ENCODE assay signal across 35 mouse cellular contexts in genomic region chr2:131766500-131766899, GRCm38 (mm10).
"Had no signal": no experiment of that assay in that cellular context is flagged by ENCODE, and none has a peak within 500 bp of the region (broad histone marks: within the 10 kb centered on the region; RNA-seq: fewer than 3 reads in every experiment).

No protein-coding gene starts in this region.

- H3K9me3 ChIP-seq: heart, embryonic 10.5 days; heart, embryonic 12.5 days; heart, embryonic 13.5 days; heart, embryonic 15.5 days; hindbrain, embryonic 10.5 days; hindbrain, embryonic 12.5 days; hindbrain, embryonic 13.5 days; hindbrain, embryonic 15.5 days; intestine, embryonic 15.5 days; kidney, embryonic 15.5 days had no signal

- H3K27ac ChIP-seq: heart, embryonic 10.5 days; heart, embryonic 13.5 days; heart, embryonic 15.5 days; hindbrain, embryonic 10.5 days; hindbrain, embryonic 12.5 days; hindbrain, embryonic 13.5 days; hindbrain, embryonic 14.5 days; hindbrain, embryonic 15.5 days; hindbrain, postnatal 0 days; intestine, embryonic 15.5 days; kidney, embryonic 15.5 days; kidney, postnatal 0 days; layer of hippocampus, adult 2 months had no signal

- ATAC-seq: hindbrain, embryonic 16.5 days; hindbrain, postnatal 0 days; inflammation-experienced regulatory T-cells, adult 6 months; intestine, embryonic 15.5 days; intestine, embryonic 16.5 days; intestine, postnatal 0 days had no signal

- H3K36me3 ChIP-seq: heart, embryonic 10.5 days; heart, embryonic 12.5 days; heart, embryonic 13.5 days; heart, embryonic 15.5 days; hindbrain, embryonic 10.5 days; hindbrain, embryonic 12.5 days; hindbrain, embryonic 13.5 days; hindbrain, embryonic 15.5 days; intestine, embryonic 15.5 days; kidney, embryonic 15.5 days had no signal

- H3K9ac ChIP-seq: heart, embryonic 12.5 days; heart, embryonic 13.5 days; heart, embryonic 15.5 days; hindbrain, embryonic 12.5 days; hindbrain, embryonic 13.5 days; hindbrain, embryonic 14.5 days; hindbrain, embryonic 15.5 days; intestine, embryonic 15.5 days; kidney, embryonic 15.5 days had no signal

- H3K27me3 ChIP-seq: heart, embryonic 12.5 days; heart, embryonic 13.5 days; heart, embryonic 15.5 days; hindbrain, embryonic 12.5 days; hindbrain, embryonic 13.5 days; hindbrain, embryonic 15.5 days; intestine, embryonic 15.5 days; kidney, embryonic 15.5 days had no signal

- H3K4me3 ChIP-seq: heart, embryonic 10.5 days; heart, embryonic 12.5 days; heart, embryonic 13.5 days; heart, embryonic 15.5 days; hindbrain, embryonic 10.5 days; hindbrain, embryonic 12.5 days; hindbrain, embryonic 13.5 days; hindbrain, embryonic 15.5 days; intestine, embryonic 15.5 days; kidney, embryonic 15.5 days; layer of hippocampus, adult 2 months had no signal

- H3K4me2 ChIP-seq: heart, embryonic 11.5 days; heart, embryonic 12.5 days; heart, embryonic 13.5 days; heart, embryonic 15.5 days; hindbrain, embryonic 12.5 days; hindbrain, embryonic 13.5 days; hindbrain, embryonic 14.5 days; hindbrain, embryonic 15.5 days; intestine, embryonic 15.5 days; kidney, embryonic 15.5 days had no signal

- DNase-seq: heart, postnatal 10 days; heart, postnatal 14 days; heart, postnatal 36 days; heart, postnatal 4 days; kidney, adult 11 months; kidney, adult 18-20 months; kidney, adult 2 months; kidney, adult 8-10 months; kidney, adult 9 months; kidney, postnatal 10 days; kidney, postnatal 14 days; kidney, postnatal 25 days; kidney, postnatal 36 days; kidney, postnatal 4 days; layer of hippocampus, adult 9-11 months; layer of hippocampus, postnatal 36 days had no signal

- H3K4me1 ChIP-seq: heart, embryonic 10.5 days; heart, embryonic 12.5 days; heart, embryonic 13.5 days; heart, embryonic 15.5 days; hindbrain, embryonic 12.5 days; hindbrain, embryonic 13.5 days; hindbrain, embryonic 15.5 days; intestine, embryonic 15.5 days had no signal
